In the genomic region with DNA sequence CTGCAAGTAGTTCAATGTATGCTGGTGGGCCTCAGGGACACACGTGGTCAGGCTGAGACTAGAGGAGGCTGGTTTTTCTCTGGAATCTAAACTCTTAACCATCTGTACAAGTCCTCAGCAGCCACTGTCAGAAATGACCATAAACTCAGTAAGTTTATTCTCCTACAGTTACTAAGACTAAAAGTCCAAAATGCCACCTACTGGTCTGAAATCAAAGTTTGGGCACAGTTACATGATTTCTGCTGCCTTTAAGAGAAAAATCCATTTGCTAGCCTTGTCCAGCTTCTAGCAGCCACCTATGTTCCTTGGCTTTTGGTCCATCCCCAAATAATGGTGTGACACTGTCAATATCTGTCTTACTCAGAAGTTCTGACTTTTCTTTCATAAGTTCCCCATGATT, we compare ENCODE assay signal across 31 mouse cellular contexts.
A peak's percentile ranks its signal among the peaks of the same experiment; 100 is the strongest.
DNase-seq lines count a peak whose midpoint lies in the region; ATAC-seq and TF ChIP-seq lines count a peak whose summit lies in the region.
"Had no signal": no experiment of that assay in that cellular context is flagged by ENCODE, and none has a peak within 500 bp of the region (broad histone marks: within the 10 kb centered on the region; RNA-seq: fewer than 3 reads in every experiment).

No protein-coding gene starts in this region.

- no peak for TF ChIP-seq POLR2A in lung, adult 2 months (IDR thresholded peaks at IDR 0.05; ENCODE audit: borderline replicate concordance, extremely low read depth, low read depth, low read length)

- no peaks in the 10 kb centered on the region for H3K9me3 ChIP-seq in stomach, postnatal 0 days (ENCODE audit: control insufficient read depth, low read length)
- H3K9me3 ChIP-seq: forebrain, embryonic 10.5 days; heart, embryonic 13.5 days; hindbrain, embryonic 15.5 days; limb, embryonic 13.5 days; liver, embryonic 12.5 days; midbrain, embryonic 10.5 days; midbrain, embryonic 15.5 days; neural tube, embryonic 12.5 days had no signal

- H3K4me1 ChIP-seq in lung, adult 2 months (ENCODE audit: control insufficient read depth, insufficient read depth, low read length): 0 out of 2 replicates have a peak, but pooled peaks cover 2% of the 10 kb centered on the region
- no peaks in the 10 kb centered on the region for H3K4me1 ChIP-seq in stomach, postnatal 0 days (replicated peaks; ENCODE audit: control insufficient read depth, insufficient read depth)
- H3K4me1 ChIP-seq: forebrain, embryonic 10.5 days; heart, embryonic 13.5 days; hindbrain, embryonic 15.5 days; liver, embryonic 12.5 days; midbrain, embryonic 10.5 days; midbrain, embryonic 15.5 days; neural tube, embryonic 12.5 days had no signal

- no peak for DNase-seq in layer of hippocampus, adult 2 months (ENCODE audit: low spot score in 2 of 2)
- DNase-seq in layer of hippocampus, adult 9-11 months: no peak
- peak; percentile 10 for DNase-seq in lung, postnatal 10 days
- DNase-seq in lung, adult 2 months: no peak
- peak; percentile 60 for DNase-seq in adipocyte (ENCODE audit: low spot score)
- no peak for DNase-seq in stomach, postnatal 0 days (ENCODE audit: low spot score)
- DNase-seq in cerebellum, adult 11-12 months: no peak
- DNase-seq: adrenal gland, postnatal 25 days; cerebellum, adult 18-20 months; cerebellum, postnatal 14 days; gastrocnemius, adult 2 months; gastrocnemius, postnatal 36 days; heart, adult 18-20 months; heart, postnatal 10 days; kidney, adult 2 months; lung, adult 18-20 months; right cerebral cortex, adult 18-20 months; spleen, adult 18-20 months; thymus, adult 18-20 months; thymus, postnatal 25 days had no signal

- H3K36me3 ChIP-seq in stomach, postnatal 0 days (ENCODE audit: control insufficient read depth, insufficient read depth, low read length): no peaks in the 10 kb centered on the region
- H3K36me3 ChIP-seq: forebrain, embryonic 10.5 days; G1E; heart, embryonic 13.5 days; hindbrain, embryonic 15.5 days; limb, embryonic 13.5 days; liver, embryonic 12.5 days; midbrain, embryonic 10.5 days; midbrain, embryonic 15.5 days; neural tube, embryonic 12.5 days had no signal

- 58% methylated on average over 1 of the region's 1 CpGs for WGBS in lung, adult 2 months
- 17% methylated on average over 1 of the region's 1 CpGs for WGBS in stomach, postnatal 0 days

- ATAC-seq in stomach, postnatal 0 days (ENCODE audit: low FRiP score, low TSS enrichment): no peak
- ATAC-seq: forebrain, embryonic 16.5 days; inflammation-experienced regulatory T-cells, adult 6 months; liver, embryonic 12.5 days; midbrain, embryonic 15.5 days had no signal

- TF ChIP-seq CTCF in layer of hippocampus, adult 2 months (conservative IDR thresholded peaks at IDR 0.05): peak; percentile 29
- no peak for TF ChIP-seq CTCF in lung, adult 2 months (IDR thresholded peaks at IDR 0.05; ENCODE audit: insufficient read depth, low read length)
- no peak for TF ChIP-seq CTCF in stomach, postnatal 0 days (IDR thresholded peaks at IDR 0.05; ENCODE audit: low read depth)

- no peak for TF ChIP-seq EP300 in stomach, postnatal 0 days (optimal IDR thresholded peaks at IDR 0.05)

- H3K4me2 ChIP-seq in stomach, postnatal 0 days (replicated peaks; ENCODE audit: low read depth): no peak overlapping the region
- H3K4me2 ChIP-seq: heart, embryonic 13.5 days; hindbrain, embryonic 15.5 days; limb, embryonic 13.5 days; liver, embryonic 12.5 days; midbrain, embryonic 15.5 days; neural tube, embryonic 12.5 days had no signal

- no peak overlapping the region for H3K9ac ChIP-seq in stomach, postnatal 0 days (ENCODE audit: low read length)
- H3K9ac ChIP-seq: heart, embryonic 13.5 days; hindbrain, embryonic 15.5 days; limb, embryonic 13.5 days; liver, embryonic 12.5 days; midbrain, embryonic 15.5 days; neural tube, embryonic 12.5 days had no signal

- no peaks in the 10 kb centered on the region for H3K27me3 ChIP-seq in stomach, postnatal 0 days (ENCODE audit: control insufficient read depth, insufficient read depth, low read length)
- H3K27me3 ChIP-seq: heart, embryonic 13.5 days; hindbrain, embryonic 15.5 days; limb, embryonic 13.5 days; liver, embryonic 12.5 days; midbrain, embryonic 15.5 days; neural tube, embryonic 12.5 days had no signal

- H3K4me3 ChIP-seq in layer of hippocampus, adult 2 months: no peak overlapping the region
- H3K4me3 ChIP-seq in lung, adult 2 months (replicated peaks; ENCODE audit: extremely low read depth, low read depth, low read length): no peak overlapping the region
- H3K4me3 ChIP-seq in stomach, postnatal 0 days (ENCODE audit: low read depth, low read length): no peak overlapping the region
- H3K4me3 ChIP-seq: forebrain, embryonic 10.5 days; gastrocnemius, adult 2 months; heart, embryonic 13.5 days; hindbrain, embryonic 15.5 days; limb, embryonic 13.5 days; liver, embryonic 12.5 days; midbrain, embryonic 10.5 days; midbrain, embryonic 15.5 days; neural tube, embryonic 12.5 days had no signal

- H3K27ac ChIP-seq in layer of hippocampus, adult 2 months: no peak overlapping the region
- no peak overlapping the region for H3K27ac ChIP-seq in stomach, postnatal 0 days (replicated peaks)
- H3K27ac ChIP-seq: forebrain, embryonic 10.5 days; gastrocnemius, adult 2 months; heart, embryonic 13.5 days; hindbrain, embryonic 15.5 days; limb, embryonic 13.5 days; liver, embryonic 12.5 days; midbrain, embryonic 10.5 days; midbrain, embryonic 15.5 days; neural tube, embryonic 12.5 days had no signal

Comparison
In these comparisons a context has a peak if more than half of its experiments do, and no peak if none do; other contexts are left out.
1. DNase-seq: peak in lung, postnatal 10 days (single experiment) and adipocyte (single experiment); none in layer of hippocampus, adult 2 months (0 of 2), layer of hippocampus, adult 9-11 months (single experiment), lung, adult 2 months (single experiment), stomach, postnatal 0 days (single experiment) and cerebellum, adult 11-12 months (single experiment).